Mouse (Mus musculus): ENCODE measurements at regions not wholly inside any gene's neighbourhood (a gene's known extent, or its start where the extent isn't known, plus 50 kb on each side); places are given as distances from the start of the nearest gene placed in this dataset.

DNA sequence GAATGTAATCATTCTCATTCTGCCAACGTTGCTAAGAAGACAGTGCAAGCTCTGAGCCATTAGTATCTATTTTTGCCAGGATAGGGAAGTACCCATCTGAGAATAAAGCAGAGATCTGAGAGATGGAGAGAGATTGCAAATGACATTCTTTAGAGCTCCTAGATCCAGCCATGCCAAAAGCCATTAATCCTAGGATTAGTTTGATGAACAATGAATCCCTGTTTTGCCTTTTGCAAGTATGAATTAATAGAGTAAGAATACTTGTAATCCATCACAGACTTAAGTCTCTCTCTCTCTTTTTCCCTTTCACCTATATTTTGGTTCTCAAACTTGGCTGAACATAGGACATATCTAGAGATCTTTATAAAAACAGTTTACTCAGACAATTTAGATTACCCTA is 504.7 kb downstream of the Hs3st4 start:
- no peak for TF ChIP-seq POLR2A (IDR thresholded peaks at IDR 0.05; ENCODE audit: low read depth, low read length)
- TF ChIP-seq CTCF (IDR thresholded peaks at IDR 0.05; ENCODE audit: extremely low read depth, insufficient read length, insufficient replicate concordance, low read depth, low read length): no peak
